Mouse (Mus musculus): ENCODE data around the gene Rac2. TPM values are rescaled to one million over a fixed set of nuclear protein-coding genes. Genes with fewer than 3 reads are reported as not detected.

Gene Rac2
- polyA plus RNA-seq, 1 experiment from 2014 or later, result 3.6 TPM

DNA sequence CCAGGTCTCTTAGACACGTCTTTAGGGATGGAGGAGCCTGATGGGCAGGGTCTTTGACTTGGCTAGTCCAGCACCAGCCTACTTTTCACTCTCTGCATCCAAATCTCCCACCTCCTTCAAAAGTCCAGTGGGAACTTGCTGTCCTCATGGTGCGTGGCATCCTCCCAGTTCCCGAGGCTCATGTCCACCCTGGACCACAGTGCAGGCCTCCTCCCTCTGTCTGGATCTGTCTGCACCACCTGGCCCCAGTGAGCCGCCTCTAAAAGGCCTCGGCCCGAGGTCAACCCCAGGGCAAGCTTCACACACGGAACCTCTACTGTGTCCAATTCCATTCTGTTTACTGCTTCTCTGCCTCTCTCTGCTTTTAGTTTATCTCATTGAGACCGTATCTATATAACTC, 51.3 kb downstream of the Rac2 start:
- no peaks in the 10 kb centered on the region for H3K9me3 ChIP-seq (ENCODE audit: control insufficient read depth, low read length)
- no peaks in the 10 kb centered on the region for H3K27me3 ChIP-seq (replicated peaks; ENCODE audit: control insufficient read depth, insufficient read depth, low read length)
- no peak overlapping the region for H3K9ac ChIP-seq (replicated peaks; ENCODE audit: low read depth, low read length)
- no peaks in the 10 kb centered on the region for H3K36me3 ChIP-seq (ENCODE audit: control insufficient read depth, insufficient read depth)
- no peak overlapping the region for H3K4me3 ChIP-seq (replicated peaks; ENCODE audit: low read length)
- H3K27ac ChIP-seq (ENCODE audit: low read length), result no peak overlapping the region
- ATAC-seq, result no peak
- H3K4me1 ChIP-seq (replicated peaks; ENCODE audit: control insufficient read depth, insufficient read depth, low read length), result no peaks in the 10 kb centered on the region
- WGBS, result 65% methylated on average over 8 of the region's 8 CpGs
- H3K4me2 ChIP-seq (ENCODE audit: low read length), result no peak overlapping the region

- Histone ChIP-seq H3K9ac (replicated peaks; ENCODE audit: low read depth, low read length) (no peak overlapping the region), H3K4me3 (replicated peaks; ENCODE audit: low read length) (no peak overlapping the region), H3K4me1 (replicated peaks; ENCODE audit: control insufficient read depth, insufficient read depth, low read length) (no peaks in the 10 kb centered on the region), H3K4me2 (ENCODE audit: low read length) (no peak overlapping the region), H3K9me3 (ENCODE audit: control insufficient read depth, low read length) (no peaks in the 10 kb centered on the region), H3K27ac (ENCODE audit: low read length) (no peak overlapping the region), H3K27me3 (replicated peaks; ENCODE audit: control insufficient read depth, insufficient read depth, low read length) (no peaks in the 10 kb centered on the region), H3K36me3 (ENCODE audit: control insufficient read depth, insufficient read depth) (no peaks in the 10 kb centered on the region)
- no peak for ATAC-seq
- WGBS, result 72% methylated on average over 13 of the region's 13 CpGs
Measured at GRCm38 (mm10) chr15:78520112-78520715, 52.4 kb downstream of the Rac2 start.

DNA sequence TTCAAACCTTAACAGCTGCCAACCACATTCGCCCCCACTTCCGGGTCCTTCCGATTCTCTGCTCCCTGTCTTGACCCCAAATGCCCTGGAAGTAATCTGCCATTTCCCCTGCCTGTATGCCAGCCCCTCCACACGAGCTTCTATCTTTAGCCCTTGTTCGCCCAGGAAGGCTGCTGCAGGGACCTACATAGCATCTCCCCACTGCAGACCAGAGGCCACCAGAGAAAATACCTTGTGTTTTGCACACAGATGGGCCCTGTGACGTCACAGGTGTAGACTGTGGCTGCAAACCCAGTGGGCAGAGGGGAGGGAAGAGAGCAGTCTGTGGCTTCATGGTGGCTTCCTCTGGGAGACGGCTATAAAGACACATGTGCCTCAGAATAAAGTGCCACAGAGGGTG, 54.4 kb downstream of the Rac2 start:
- Histone ChIP-seq H3K9me3 (ENCODE audit: control insufficient read depth, low read length) (no peaks in the 10 kb centered on the region), H3K4me3 (replicated peaks; ENCODE audit: low read length) (no peak overlapping the region), H3K9ac (replicated peaks; ENCODE audit: low read depth, low read length) (no peak overlapping the region), H3K27me3 (replicated peaks; ENCODE audit: control insufficient read depth, insufficient read depth, low read length) (no peaks in the 10 kb centered on the region), H3K27ac (ENCODE audit: low read length) (no peak overlapping the region), H3K4me2 (ENCODE audit: low read length) (no peak overlapping the region), H3K36me3 (ENCODE audit: control insufficient read depth, insufficient read depth) (no peaks in the 10 kb centered on the region), H3K4me1 (replicated peaks; ENCODE audit: control insufficient read depth, insufficient read depth, low read length) (peaks cover 5% of the 10 kb centered on the region; the same call in 1 of the 2 replicates)
- WGBS, result 75% methylated on average over 7 of the region's 7 CpGs
- ATAC-seq, result no peak

DNA sequence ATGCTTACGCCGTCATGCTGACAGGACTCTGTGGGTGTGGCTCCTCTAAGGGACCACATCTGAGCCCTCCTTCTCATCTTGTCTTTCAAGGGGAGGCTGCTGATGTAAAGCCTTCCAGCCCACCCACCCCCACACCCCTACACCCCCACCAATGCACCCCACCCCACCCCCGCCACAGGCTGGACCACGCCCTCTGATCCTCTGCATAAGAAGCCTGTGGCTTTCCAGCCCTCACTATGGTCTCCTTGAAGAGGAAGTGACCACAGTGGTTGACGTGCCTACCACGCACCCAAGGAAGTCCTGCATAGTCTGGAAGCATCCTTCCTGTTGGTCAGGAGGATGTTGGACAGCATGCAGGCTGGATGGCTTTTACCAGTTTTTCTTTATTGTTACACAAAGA, 56.8 kb downstream of the Rac2 start:
- WGBS, result 91% methylated on average over 6 of the region's 6 CpGs
- ATAC-seq, result no peak

DNA sequence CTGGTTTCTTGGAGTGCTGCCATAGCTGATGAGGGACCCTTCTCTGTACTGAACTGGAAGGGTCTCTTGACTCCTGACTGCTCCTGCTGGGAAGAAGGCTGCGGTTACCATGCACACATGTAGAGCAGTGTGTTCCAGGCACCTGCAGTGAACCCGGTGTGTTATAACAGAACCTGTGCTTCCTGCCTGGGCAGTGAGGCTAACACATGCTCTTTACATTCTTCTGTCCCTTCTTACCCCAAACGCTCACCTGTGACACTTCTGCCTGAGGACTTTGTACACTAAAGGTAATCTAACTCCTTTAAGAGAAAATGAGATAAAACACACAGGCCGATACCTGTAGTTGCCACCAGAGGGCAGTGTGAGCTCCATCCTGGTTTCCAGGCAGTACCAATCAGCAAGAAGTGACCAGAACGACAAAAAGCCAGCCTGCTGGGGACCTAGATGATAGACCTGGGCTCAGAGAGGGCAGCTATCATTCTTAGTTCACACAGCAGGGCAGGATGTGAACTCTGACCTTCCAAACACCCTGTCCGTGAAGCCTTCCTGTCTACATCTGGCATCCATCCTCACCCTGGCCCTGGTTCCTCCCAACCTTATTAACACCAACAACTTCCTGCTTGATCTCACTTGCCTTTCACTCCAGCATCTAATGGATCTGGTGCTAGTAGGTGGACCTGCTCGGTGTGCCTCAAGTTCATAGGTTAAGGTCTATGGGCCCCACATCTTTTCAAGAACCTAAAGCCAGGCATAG, 58.0 kb downstream of the Rac2 start:
- H3K9me3 ChIP-seq (ENCODE audit: control insufficient read depth, low read length), result no peaks in the 10 kb centered on the region
- H3K36me3 ChIP-seq (ENCODE audit: control insufficient read depth, insufficient read depth), result no peaks in the 10 kb centered on the region
- H3K9ac ChIP-seq (replicated peaks; ENCODE audit: low read depth, low read length), result no peak overlapping the region
- peak; percentile 62; the same call in 1 of the 2 replicates for ATAC-seq
- H3K27me3 ChIP-seq (replicated peaks; ENCODE audit: control insufficient read depth, insufficient read depth, low read length), result no peaks in the 10 kb centered on the region
- H3K4me1 ChIP-seq (replicated peaks; ENCODE audit: control insufficient read depth, insufficient read depth, low read length), result peaks cover 8% of the 10 kb centered on the region; the same call in 1 of the 2 replicates
- 34% methylated on average over 7 of the region's 7 CpGs for WGBS
- H3K4me3 ChIP-seq (replicated peaks; ENCODE audit: low read length), result no peak overlapping the region
- H3K4me2 ChIP-seq (ENCODE audit: low read length), result no peak overlapping the region
- no peak overlapping the region for H3K27ac ChIP-seq (ENCODE audit: low read length)

More for the DNA sequence above, 56.8 kb downstream of the Rac2 start:
- Histone ChIP-seq H3K36me3 (ENCODE audit: control insufficient read depth, insufficient read depth) (no peaks in the 10 kb centered on the region), H3K9me3 (ENCODE audit: control insufficient read depth, low read length) (no peaks in the 10 kb centered on the region), H3K9ac (replicated peaks; ENCODE audit: low read depth, low read length) (no peak overlapping the region), H3K27ac (ENCODE audit: low read length) (no peak overlapping the region), H3K27me3 (replicated peaks; ENCODE audit: control insufficient read depth, insufficient read depth, low read length) (no peaks in the 10 kb centered on the region), H3K4me1 (replicated peaks; ENCODE audit: control insufficient read depth, insufficient read depth, low read length) (peaks cover 5% of the 10 kb centered on the region; the same call in 1 of the 2 replicates), H3K4me2 (ENCODE audit: low read length) (no peak overlapping the region), H3K4me3 (replicated peaks; ENCODE audit: low read length) (no peak overlapping the region)

GRCm38 (mm10) chr15:78513019-78513418, 59.6 kb downstream of the Rac2 start:
- Histone ChIP-seq H3K9ac (replicated peaks; ENCODE audit: low read depth, low read length) (no peak overlapping the region), H3K4me3 (replicated peaks; ENCODE audit: low read length) (no peak overlapping the region)
- 86% methylated on average over 14 of the region's 14 CpGs for WGBS

DNA sequence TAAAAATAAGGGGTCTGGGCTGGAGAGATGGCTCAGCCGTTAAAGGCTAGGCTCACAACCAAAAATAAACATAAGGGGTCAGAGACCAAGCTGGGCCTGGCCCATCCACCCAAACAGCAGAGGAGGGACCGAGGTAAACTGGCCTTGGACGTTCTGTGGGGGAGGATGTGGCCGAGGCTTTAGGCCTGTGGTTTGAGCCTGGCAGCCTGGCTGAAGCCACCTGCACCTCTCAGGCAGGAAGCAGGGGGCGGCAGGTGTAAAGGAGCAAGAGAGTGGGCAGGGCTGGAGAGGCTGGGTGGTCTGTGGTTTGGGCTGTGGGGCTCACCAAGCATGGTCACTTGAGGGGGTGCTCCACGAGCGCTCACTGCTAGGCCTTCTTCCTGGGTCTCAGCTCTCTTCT, 60.6 kb downstream of the Rac2 start:
- 88% methylated on average over 7 of the region's 7 CpGs for WGBS
- H3K9me3 ChIP-seq (ENCODE audit: control insufficient read depth, low read length), result no peaks in the 10 kb centered on the region
- H3K4me3 ChIP-seq (replicated peaks; ENCODE audit: low read length), result no peak overlapping the region
- no peaks in the 10 kb centered on the region for H3K27me3 ChIP-seq (replicated peaks; ENCODE audit: control insufficient read depth, insufficient read depth, low read length)
- H3K9ac ChIP-seq (replicated peaks; ENCODE audit: low read depth, low read length), result no peak overlapping the region
- H3K36me3 ChIP-seq (ENCODE audit: control insufficient read depth, insufficient read depth), result no peaks in the 10 kb centered on the region
- no peak overlapping the region for H3K4me2 ChIP-seq (ENCODE audit: low read length)
- H3K27ac ChIP-seq (ENCODE audit: low read length), result no peak overlapping the region
- no peak for ATAC-seq
- peaks cover 8% of the 10 kb centered on the region; the same call in 1 of the 2 replicates for H3K4me1 ChIP-seq (replicated peaks; ENCODE audit: control insufficient read depth, insufficient read depth, low read length)

More at GRCm38 (mm10) chr15:78513019-78513418, 59.6 kb downstream of the Rac2 start:
- Histone ChIP-seq H3K9me3 (ENCODE audit: control insufficient read depth, low read length) (no peaks in the 10 kb centered on the region), H3K27me3 (replicated peaks; ENCODE audit: control insufficient read depth, insufficient read depth, low read length) (no peaks in the 10 kb centered on the region), H3K27ac (ENCODE audit: low read length) (no peak overlapping the region), H3K36me3 (ENCODE audit: control insufficient read depth, insufficient read depth) (no peaks in the 10 kb centered on the region), H3K4me2 (ENCODE audit: low read length) (no peak overlapping the region), H3K4me1 (replicated peaks; ENCODE audit: control insufficient read depth, insufficient read depth, low read length) (peaks cover 8% of the 10 kb centered on the region; the same call in 1 of the 2 replicates)
- no peak for ATAC-seq

DNA sequence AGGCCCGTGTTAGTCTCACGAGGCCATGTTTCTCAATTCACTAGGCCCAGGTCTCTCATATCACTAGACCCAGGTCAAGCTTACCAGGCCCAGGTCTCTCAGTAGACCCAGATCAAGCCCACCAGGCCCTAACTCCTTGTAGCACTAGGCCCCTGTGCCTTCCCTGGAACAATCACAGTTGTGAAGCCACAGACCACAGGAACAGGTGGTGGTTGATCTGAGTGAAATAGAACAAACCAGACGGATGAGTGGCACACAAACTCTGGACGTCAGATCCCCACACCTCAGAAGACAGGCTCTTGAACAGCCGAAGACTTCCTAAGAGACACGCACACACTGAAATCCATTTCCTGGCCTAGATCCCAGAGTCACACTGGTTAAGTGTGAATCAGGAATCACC, 61.8 kb downstream of the Rac2 start:
- ATAC-seq, result no peak
- Histone ChIP-seq H3K9me3 (ENCODE audit: control insufficient read depth, low read length) (no peaks in the 10 kb centered on the region), H3K27ac (ENCODE audit: low read length) (no peak overlapping the region), H3K4me1 (replicated peaks; ENCODE audit: control insufficient read depth, insufficient read depth, low read length) (peaks cover 8% of the 10 kb centered on the region; the same call in 1 of the 2 replicates), H3K27me3 (replicated peaks; ENCODE audit: control insufficient read depth, insufficient read depth, low read length) (no peaks in the 10 kb centered on the region), H3K4me2 (ENCODE audit: low read length) (no peak overlapping the region), H3K9ac (replicated peaks; ENCODE audit: low read depth, low read length) (no peak overlapping the region), H3K36me3 (ENCODE audit: control insufficient read depth, insufficient read depth) (no peaks in the 10 kb centered on the region), H3K4me3 (replicated peaks; ENCODE audit: low read length) (no peak overlapping the region)
- 88% methylated on average over 6 of the region's 6 CpGs for WGBS

GRCm38 (mm10) chr15:78510121-78510576, 62.4 kb downstream of the Rac2 start:
- Histone ChIP-seq H3K4me3 (replicated peaks; ENCODE audit: low read length) (no peak overlapping the region), H3K27ac (ENCODE audit: low read length) (no peak overlapping the region), H3K9me3 (ENCODE audit: control insufficient read depth, low read length) (no peaks in the 10 kb centered on the region), H3K4me1 (replicated peaks; ENCODE audit: control insufficient read depth, insufficient read depth, low read length) (peaks cover 8% of the 10 kb centered on the region; the same call in 1 of the 2 replicates), H3K36me3 (ENCODE audit: control insufficient read depth, insufficient read depth) (no peaks in the 10 kb centered on the region), H3K27me3 (replicated peaks; ENCODE audit: control insufficient read depth, insufficient read depth, low read length) (no peaks in the 10 kb centered on the region), H3K9ac (replicated peaks; ENCODE audit: low read depth, low read length) (no peak overlapping the region), H3K4me2 (ENCODE audit: low read length) (no peak overlapping the region)
- no peak for ATAC-seq
- 70% methylated on average over 8 of the region's 8 CpGs for WGBS
